Mouse (Mus musculus): Measurements from ENCODE around the gene Dntt.
A peak's percentile ranks its signal among the peaks of the same experiment; 100 is the strongest.

Dntt gene

GRCm38 (mm10) chr19:41053530-41053929 is 24.5 kb downstream of the Dntt start:
- peak in 1 of 2 experiments; percentile 13 for DNase-seq (ENCODE audit: low spot score in 2 of 2)

DNA sequence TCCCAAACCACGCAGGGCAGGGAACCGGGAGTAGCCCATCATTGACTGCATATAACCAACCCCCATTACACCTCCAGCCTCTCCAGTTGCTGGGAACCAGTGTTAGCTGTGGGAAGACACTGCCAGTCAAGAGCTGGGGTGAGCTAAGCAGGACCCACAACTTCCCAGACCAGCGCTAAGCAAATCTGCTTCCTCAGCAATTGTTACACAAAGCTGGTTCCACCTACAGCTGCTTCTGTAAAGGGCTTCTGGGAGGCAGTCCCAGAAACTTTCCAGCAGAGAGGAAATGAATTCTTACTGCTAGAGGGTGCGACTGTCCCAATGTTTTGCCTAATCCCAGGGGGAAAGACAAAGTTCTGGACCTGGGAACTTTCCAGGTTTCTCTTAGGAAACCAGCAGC is 25.6 kb downstream of the Dntt start:
- no peak for DNase-seq (ENCODE audit: low spot score in 2 of 2)

- peak; percentile 87 to 90 for DNase-seq (ENCODE audit: low spot score in 2 of 2)
Observed at GRCm38 (mm10) chr19:41071500-41071899, 42.4 kb downstream of the Dntt start.

GRCm38 (mm10) chr19:41073746-41074455 is 44.8 kb downstream of the Dntt start:
- DNase-seq (ENCODE audit: low spot score in 2 of 2), result no peak

- DNase-seq (ENCODE audit: low spot score in 2 of 2), result no peak
Observed at GRCm38 (mm10) chr19:41076906-41077305, 47.8 kb downstream of the Dntt start, which contains the start of gene Opalin. TSS of gene Opalin (minus strand) at chr19:41077113.

DNA sequence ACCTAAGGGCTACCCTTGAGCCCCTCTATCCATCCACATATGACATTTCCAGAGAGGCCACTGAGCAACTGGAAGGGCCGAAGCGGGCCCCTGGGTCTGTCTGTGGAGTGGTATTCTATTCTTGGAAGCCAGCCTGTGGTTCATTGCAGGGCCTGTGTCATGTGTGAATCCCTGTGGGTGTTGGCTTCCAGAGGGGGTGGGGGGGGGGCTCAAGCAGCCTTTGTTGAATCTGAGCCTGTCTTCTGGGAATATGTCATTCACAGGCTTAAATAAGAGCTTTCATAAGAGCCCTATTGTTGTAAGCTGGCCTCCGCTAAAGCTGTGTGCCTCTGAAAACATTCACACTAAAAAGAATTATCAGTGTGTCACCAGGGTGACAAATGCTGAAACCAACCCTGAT is 52.5 kb downstream of the Dntt start:
- DNase-seq (ENCODE audit: low spot score in 2 of 2), result no peak

GRCm38 (mm10) chr19:41083646-41084045 is 54.6 kb downstream of the Dntt start:
- DNase-seq (ENCODE audit: low spot score in 2 of 2), result no peak

DNA sequence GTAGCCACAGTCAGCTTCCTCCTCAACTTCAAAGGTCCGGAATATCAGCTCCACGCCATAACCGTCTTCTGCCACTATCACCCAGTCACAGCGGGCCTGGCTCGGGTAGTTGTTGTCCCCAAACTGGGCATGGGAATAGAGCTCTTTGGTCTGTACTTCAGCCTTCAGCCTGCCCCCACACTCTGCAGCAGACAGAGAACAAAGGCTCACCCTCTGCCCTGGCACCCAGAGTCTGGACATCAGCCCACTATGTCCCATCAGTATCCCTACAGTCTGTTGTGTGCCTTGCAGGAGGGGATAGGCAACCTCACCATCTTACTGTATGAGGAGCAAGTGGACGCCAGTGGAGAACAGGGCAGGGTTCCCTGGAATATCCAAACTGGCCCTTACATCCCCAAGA is 57.2 kb downstream of the Dntt start:
- DNase-seq (ENCODE audit: low spot score in 2 of 2), result no peak

GRCm38 (mm10) chr19:41086700-41087099 is 57.6 kb downstream of the Dntt start:
- DNase-seq (ENCODE audit: low spot score in 2 of 2), result peak in 1 of 2 experiments; percentile 83

GRCm38 (mm10) chr19:41087901-41088300 is 58.8 kb downstream of the Dntt start:
- DNase-seq (ENCODE audit: low spot score in 2 of 2), result no peak

- DNase-seq (ENCODE audit: low spot score in 2 of 2), result no peak
Observed at GRCm38 (mm10) chr19:41088491-41088890, 59.4 kb downstream of the Dntt start.

- DNase-seq (ENCODE audit: low spot score in 2 of 2), result peak in 1 of 2 experiments; percentile 71
Observed at GRCm38 (mm10) chr19:41089833-41090232, 60.8 kb downstream of the Dntt start.

DNA sequence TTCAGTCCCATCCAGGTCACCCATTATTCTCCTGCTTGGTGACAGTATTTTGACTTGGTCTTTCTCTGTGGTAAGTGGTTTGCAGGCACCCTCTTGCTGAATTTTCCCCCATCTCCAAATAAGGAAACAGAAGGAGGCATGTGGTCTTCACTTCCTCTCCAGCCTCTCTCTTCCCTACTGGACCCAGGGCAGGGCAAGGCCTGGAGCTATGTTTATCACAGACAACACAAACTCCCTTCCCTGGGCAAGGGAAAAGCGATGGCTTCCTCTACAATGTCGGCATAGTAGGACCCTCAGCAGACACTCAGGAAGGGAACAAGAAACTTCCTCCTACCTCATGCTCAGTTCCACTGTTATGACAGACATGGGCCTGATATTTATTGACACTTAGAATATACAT is 62.8 kb downstream of the Dntt start:
- DNase-seq (ENCODE audit: low spot score in 2 of 2), result no peak

DNA sequence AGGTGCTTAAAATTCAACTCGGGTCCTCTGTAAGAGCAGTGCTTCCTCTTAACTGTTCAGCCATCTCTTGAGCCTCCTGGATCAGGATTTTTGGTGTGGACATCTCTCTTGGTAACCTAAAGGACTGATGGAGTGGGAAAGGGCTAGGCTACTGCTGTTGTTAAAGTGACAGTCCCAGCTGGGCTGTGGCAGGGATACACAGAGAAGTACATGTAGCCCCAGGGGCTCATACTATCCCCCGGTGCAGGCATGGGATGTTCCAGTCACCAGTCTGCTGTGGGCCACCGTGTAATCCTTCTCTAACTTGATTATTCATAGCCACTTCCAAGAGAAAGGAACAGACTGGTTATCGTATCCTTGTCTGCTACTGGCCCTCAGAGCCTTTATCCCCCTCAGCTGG is 68.0 kb downstream of the Dntt start:
- DNase-seq (ENCODE audit: low spot score in 2 of 2), result no peak

DNA sequence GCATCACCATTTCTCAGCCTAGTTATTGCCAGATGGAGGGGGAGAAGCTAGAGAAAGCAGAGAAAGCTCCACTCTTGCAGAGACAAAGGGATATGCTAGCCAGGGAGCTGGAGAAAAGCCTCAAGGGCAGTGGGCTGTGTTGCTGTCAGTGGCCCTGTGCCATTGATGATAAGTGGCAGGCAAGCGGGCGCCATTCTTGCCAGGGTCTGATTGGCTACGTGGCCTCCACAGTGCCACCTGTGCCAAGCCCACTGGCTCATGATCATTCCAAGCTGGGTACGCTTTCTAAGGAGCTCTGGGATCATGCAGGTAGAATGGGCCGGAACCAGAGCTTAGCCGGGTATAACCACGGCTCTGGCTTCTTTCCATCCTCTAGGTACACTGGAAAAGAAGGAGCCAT is 71.8 kb downstream of the Dntt start:
- DNase-seq (ENCODE audit: low spot score in 2 of 2), result peak in 1 of 2 experiments; percentile 56

GRCm38 (mm10) chr19:41101390-41101789 is 72.3 kb downstream of the Dntt start:
- peak; percentile 67 to 95 for DNase-seq (ENCODE audit: low spot score in 2 of 2)

DNA sequence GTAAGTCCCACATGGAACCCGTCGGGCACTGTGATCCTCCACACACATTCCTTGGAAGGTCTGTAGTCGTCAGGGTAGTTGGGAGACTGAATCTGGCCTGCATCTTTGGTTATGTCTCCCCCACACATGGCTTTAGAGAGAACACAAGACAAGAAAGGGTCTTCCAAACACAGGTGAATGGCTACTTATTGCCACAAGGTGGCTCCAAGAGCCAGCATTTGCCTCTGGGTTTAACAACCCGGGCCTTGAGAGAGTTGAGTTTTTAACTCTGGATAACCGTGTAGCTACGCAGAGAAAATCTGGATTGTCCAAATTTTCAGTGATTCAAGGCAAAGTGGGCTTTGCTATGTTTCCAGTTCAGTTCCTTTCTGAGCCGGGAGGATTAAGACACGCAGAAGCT is 75.8 kb downstream of the Dntt start:
- no peak for DNase-seq (ENCODE audit: low spot score in 2 of 2)

DNA sequence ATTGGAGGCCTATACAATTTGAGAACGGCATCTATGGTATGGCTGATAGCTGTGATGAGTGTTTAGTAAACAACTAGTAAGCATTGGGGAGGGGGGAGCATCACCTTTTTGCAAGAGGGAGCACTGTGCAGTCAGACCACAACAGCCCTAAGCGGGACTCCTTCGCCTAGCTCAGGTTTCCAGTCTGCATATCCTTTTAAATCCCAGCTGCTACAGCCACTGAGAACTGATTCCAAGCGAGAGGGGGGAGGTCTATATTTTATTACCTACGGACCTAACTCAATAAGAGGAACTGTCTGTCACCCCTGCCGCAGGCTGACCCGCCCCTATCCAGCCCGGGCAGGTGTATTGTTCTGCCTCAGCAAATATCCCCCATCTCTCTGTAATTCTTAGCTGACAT is 78.5 kb downstream of the Dntt start:
- DNase-seq (ENCODE audit: low spot score in 2 of 2), result no peak

GRCm38 (mm10) chr19:41108666-41109065 is 79.6 kb downstream of the Dntt start:
- DNase-seq (ENCODE audit: low spot score in 2 of 2), result no peak

All from cerebellum, postnatal 4 days (tissue).